Mouse (Mus musculus) liver, embryonic 16.5 days (tissue): ENCODE results near the gene Lrmda. TPM values are rescaled to one million over a fixed set of nuclear protein-coding genes. Genes with fewer than 3 reads are reported as not detected.

Experiments
- ATAC-seq: fragments of 200-750 bp; cut with Nextera tagmentation; 2 replicates; pipeline ENCODE4 v1.8.0; 2017; ENCODE audit warnings: low read depth, mild to moderate bottlenecking, moderate number of reproducible peaks, moderate library complexity
- H3K27ac ChIP-seq: fragments of 300-500 bp; sonication (generic); 2 replicates; pipeline ENCODE4 v1.5.1; 2014; ENCODE audit warnings: mild to moderate bottlenecking, low read length
- H3K27me3 ChIP-seq: fragments of 300-500 bp; sonication (generic); 2 replicates; pipeline ENCODE4 v1.6.1; 2014; ENCODE audit warnings: low read depth, low read length, mixed read lengths; ENCODE audit not compliant: control insufficient read depth, insufficient read depth
- H3K36me3 ChIP-seq: fragments of 300-500 bp; sonication (generic); 2 replicates; pipeline ENCODE4 v1.6.1; 2014; ENCODE audit warnings: mild to moderate bottlenecking; ENCODE audit not compliant: control insufficient read depth, insufficient read depth
- H3K4me1 ChIP-seq: fragments of 300-500 bp; sonication (generic); 2 replicates; pipeline ENCODE4 v1.6.1; 2014; ENCODE audit warnings: low read depth, low read length, mixed read lengths; ENCODE audit not compliant: control insufficient read depth
- H3K4me2 ChIP-seq: fragments of 300-500 bp; sonication (generic); 2 replicates; pipeline ENCODE4 v1.6.1; 2014; ENCODE audit warnings: low read depth, low read length, mixed read lengths
- H3K4me3 ChIP-seq: fragments of 300-500 bp; sonication (generic); 2 replicates; pipeline ENCODE4 v1.5.1; 2014; ENCODE audit warnings: low read depth, mild to moderate bottlenecking, low read length
- H3K9ac ChIP-seq: fragments of 300-500 bp; sonication (generic); 2 replicates; pipeline ENCODE4 v1.6.1; 2014; ENCODE audit warnings: low read depth, low read length
- H3K9me3 ChIP-seq: fragments of 300-500 bp; sonication (generic); replicated peaks from 2 replicates; pipeline ENCODE4 v1.6.1; 2016; ENCODE audit warnings: low read length; ENCODE audit not compliant: control insufficient read depth
- WGBS: fragments of 180-500 bp; shearing (Covaris S2); extraction: QIAGEN DNeasy Blood & Tissue Kit; methylation state at CpG from one replicate; pipeline ENCODE4 v1.1.7; 2014; ENCODE audit not compliant: insufficient replicate concordance; 5-methylcytosine and 5-hydroxymethylcytosine counted together
- polyA plus RNA-seq: library from polyadenylated mRNA; unstranded; fragments of >200 nt; fragmentation: Nextera tagmentation; extraction: Ambion mirVana; gene quantifications from 2 replicates; pipeline ENCODE4 v1.2.1, GENCODE M21; 2015

Gene Lrmda
- polyA plus RNA-seq, 1 experiment from 2014 or later = 0.46 TPM

- ATAC-seq = no peak
- Histone ChIP-seq H3K4me3 (no peak overlapping the region), H3K4me1 (no peaks in the 10 kb centered on the region), H3K9ac (no peak overlapping the region), H3K27me3 (no peaks in the 10 kb centered on the region), H3K4me2 (no peak overlapping the region), H3K27ac (no peak overlapping the region), H3K36me3 (no peaks in the 10 kb centered on the region), H3K9me3 (no peaks in the 10 kb centered on the region)
- 26% methylated on average over 4 of the region's 4 CpGs for WGBS
Measured at GRCm38 (mm10) chr14:22743264-22743663, 723.8 kb downstream of the Lrmda start.

GRCm38 (mm10) chr14:22744701-22745100 is 725.2 kb downstream of the Lrmda start:
- Histone ChIP-seq H3K4me1 (no peaks in the 10 kb centered on the region), H3K4me3 (no peak overlapping the region), H3K36me3 (no peaks in the 10 kb centered on the region), H3K4me2 (no peak overlapping the region), H3K27ac (no peak overlapping the region), H3K27me3 (no peaks in the 10 kb centered on the region), H3K9me3 (no peaks in the 10 kb centered on the region), H3K9ac (no peak overlapping the region)
- WGBS = 47% methylated on average over 5 of the region's 5 CpGs
- ATAC-seq = no peak

DNA sequence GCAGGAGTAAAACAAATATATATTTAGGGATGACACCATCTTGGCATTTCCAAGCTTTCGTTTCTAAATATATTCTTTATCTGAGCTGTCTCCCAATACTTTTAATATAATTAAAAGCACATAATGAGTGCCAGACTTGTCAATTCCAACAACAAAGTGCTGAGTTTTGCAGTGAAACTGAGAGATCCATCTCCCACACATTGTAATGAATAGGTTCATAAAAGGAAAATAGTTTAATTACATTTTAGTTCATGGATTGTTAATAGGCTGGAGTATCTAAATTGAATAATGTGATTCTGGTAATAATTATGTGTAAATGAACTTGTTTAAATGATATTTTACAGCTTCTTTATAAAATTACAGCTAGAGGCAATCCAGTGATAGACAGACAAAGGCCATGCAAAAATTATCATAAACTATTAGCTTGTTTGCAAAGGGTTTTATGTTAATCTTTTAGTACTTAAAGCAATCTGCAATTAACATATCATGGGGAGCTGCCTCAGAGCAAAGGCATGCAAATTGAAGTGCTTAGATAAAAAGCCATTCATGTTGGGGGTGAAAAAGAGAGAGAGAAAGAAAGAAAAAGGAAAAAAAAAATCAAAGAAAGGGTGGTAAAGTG is 725.9 kb downstream of the Lrmda start:
- Histone ChIP-seq H3K4me1 (no peaks in the 10 kb centered on the region), H3K27me3 (no peaks in the 10 kb centered on the region), H3K4me3 (no peak overlapping the region), H3K9ac (no peak overlapping the region), H3K4me2 (no peak overlapping the region), H3K9me3 (no peaks in the 10 kb centered on the region), H3K27ac (no peak overlapping the region), H3K36me3 (no peaks in the 10 kb centered on the region)
- no peak for ATAC-seq
- 52% methylated on average over 1 of the region's 1 CpGs for WGBS

- Histone ChIP-seq H3K36me3 (no peaks in the 10 kb centered on the region), H3K4me1 (no peaks in the 10 kb centered on the region), H3K4me2 (no peak overlapping the region), H3K27ac (no peak overlapping the region), H3K4me3 (no peak overlapping the region), H3K9me3 (no peaks in the 10 kb centered on the region), H3K27me3 (no peaks in the 10 kb centered on the region), H3K9ac (no peak overlapping the region)
- ATAC-seq = no peak
- 35% methylated on average over 5 of the region's 5 CpGs for WGBS
Measured at GRCm38 (mm10) chr14:22745882-22746480, 726.5 kb downstream of the Lrmda start.

DNA sequence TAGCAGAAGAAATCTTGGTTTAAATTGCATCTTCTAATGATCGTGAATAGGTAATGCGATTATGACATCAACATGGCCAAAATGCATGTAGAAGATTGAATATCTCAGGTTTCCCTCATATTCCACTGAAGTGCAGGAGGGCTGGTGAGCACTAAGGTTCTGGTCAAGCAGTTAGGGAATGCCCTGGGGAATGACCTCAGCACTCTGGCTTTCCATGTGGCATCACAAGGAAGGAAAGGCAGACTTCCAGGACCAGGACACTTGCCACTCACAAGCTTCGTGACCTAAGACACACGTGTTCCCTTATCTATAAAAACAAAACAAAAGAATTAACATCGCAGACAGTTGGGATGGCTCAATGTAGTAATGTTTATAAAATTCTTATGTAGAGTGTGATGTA is 728.3 kb downstream of the Lrmda start:
- Histone ChIP-seq H3K27me3 (no peaks in the 10 kb centered on the region), H3K4me1 (no peaks in the 10 kb centered on the region), H3K4me3 (no peak overlapping the region), H3K9ac (no peak overlapping the region), H3K27ac (no peak overlapping the region), H3K9me3 (no peaks in the 10 kb centered on the region), H3K36me3 (no peaks in the 10 kb centered on the region), H3K4me2 (no peak overlapping the region)
- whole genome bisulfite sequencing = 70% methylated on average over 5 of the region's 5 CpGs
- no peak for ATAC-seq

GRCm38 (mm10) chr14:22750409-22750808 is 730.9 kb downstream of the Lrmda start:
- Histone ChIP-seq H3K27me3 (no peaks in the 10 kb centered on the region), H3K4me1 (no peaks in the 10 kb centered on the region), H3K9ac (no peak overlapping the region), H3K9me3 (no peaks in the 10 kb centered on the region), H3K27ac (no peak overlapping the region), H3K4me2 (no peak overlapping the region), H3K36me3 (no peaks in the 10 kb centered on the region), H3K4me3 (no peak overlapping the region)
- ATAC-seq = no peak

GRCm38 (mm10) chr14:22751290-22751689 is 731.8 kb downstream of the Lrmda start:
- 73% methylated on average over 10 of the region's 10 CpGs for WGBS
- no peaks in the 10 kb centered on the region for H3K36me3 ChIP-seq
- ATAC-seq = no peak
- no peaks in the 10 kb centered on the region for H3K4me1 ChIP-seq
- H3K27ac ChIP-seq = no peak overlapping the region
- no peaks in the 10 kb centered on the region for H3K9me3 ChIP-seq
- no peaks in the 10 kb centered on the region for H3K27me3 ChIP-seq
- no peak overlapping the region for H3K4me2 ChIP-seq
- no peak overlapping the region for H3K9ac ChIP-seq
- no peak overlapping the region for H3K4me3 ChIP-seq

- H3K4me2 ChIP-seq = no peak overlapping the region
- no peaks in the 10 kb centered on the region for H3K27me3 ChIP-seq
- no peaks in the 10 kb centered on the region for H3K4me1 ChIP-seq
- ATAC-seq = no peak
- no peak overlapping the region for H3K9ac ChIP-seq
- H3K9me3 ChIP-seq = no peaks in the 10 kb centered on the region
- H3K36me3 ChIP-seq = no peaks in the 10 kb centered on the region
- 56% methylated on average over 5 of the region's 5 CpGs for WGBS
- H3K4me3 ChIP-seq = no peak overlapping the region
- H3K27ac ChIP-seq = no peak overlapping the region
Measured at GRCm38 (mm10) chr14:22754633-22755032, 735.1 kb downstream of the Lrmda start.

GRCm38 (mm10) chr14:22757493-22757892 is 738.0 kb downstream of the Lrmda start:
- WGBS = 60% methylated on average over 3 of the region's 3 CpGs

More at GRCm38 (mm10) chr14:22757493-22757892, 738.0 kb downstream of the Lrmda start:
- Histone ChIP-seq H3K9ac (no peak overlapping the region), H3K4me1 (no peaks in the 10 kb centered on the region), H3K4me2 (no peak overlapping the region), H3K9me3 (no peaks in the 10 kb centered on the region), H3K36me3 (no peaks in the 10 kb centered on the region), H3K27ac (no peak overlapping the region), H3K4me3 (no peak overlapping the region), H3K27me3 (no peaks in the 10 kb centered on the region)
- no peak for ATAC-seq
